Mouse (Mus musculus): ENCODE results near the gene Hoxd9.

DNA sequence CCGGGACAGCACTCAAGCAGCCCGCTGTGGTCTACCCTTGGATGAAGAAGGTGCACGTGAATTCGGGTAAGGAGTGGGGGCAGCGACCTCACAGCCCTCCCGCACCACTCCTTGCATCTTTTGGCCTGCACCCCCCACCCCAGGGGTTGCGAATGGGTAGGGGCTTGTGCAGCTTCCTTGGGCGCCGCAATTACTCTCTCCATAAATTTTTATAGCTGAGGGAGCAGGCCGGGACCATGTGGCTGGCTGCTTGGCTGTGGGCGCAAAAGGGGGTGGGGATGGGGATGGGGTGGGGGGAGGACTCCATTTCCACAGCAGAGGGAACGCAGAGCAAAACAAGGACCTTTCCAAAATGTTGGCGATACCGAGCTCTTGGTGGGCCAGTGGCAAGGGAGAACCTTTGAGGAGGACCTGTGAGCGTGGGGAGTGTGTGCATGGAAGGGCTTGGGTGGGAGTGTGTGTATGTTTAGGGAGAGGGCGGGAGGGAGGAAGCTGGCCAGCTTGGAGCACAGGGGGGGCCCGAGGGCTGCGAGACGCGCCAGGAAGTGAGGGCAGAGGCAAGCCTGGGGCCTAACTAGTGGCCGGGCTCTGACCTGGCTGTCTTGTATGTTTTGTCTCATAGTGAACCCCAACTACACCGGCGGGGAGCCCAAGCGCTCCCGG lies 30.2 kb downstream of the Hoxd9 start:
- TF ChIP-seq POLR2A (IDR thresholded peaks at IDR 0.05; ENCODE audit: control insufficient read depth, extremely low read depth, insufficient read depth, low read length, poor library complexity): no peak
- TF ChIP-seq CTCF (IDR thresholded peaks at IDR 0.05; ENCODE audit: borderline replicate concordance, control insufficient read depth, extremely low read depth, insufficient read depth, low read length, poor library complexity): no peak

Data from thymus, adult 2 months (tissue).